Mouse (Mus musculus) liver, embryonic 14.5 days (tissue): ENCODE results near the gene Tmcc3.

Experiments
- CTCF ChIP-seq: IDR thresholded peaks from 2 replicates; pipeline ENCODE4 v1.5.1; 2016; ENCODE audit warnings: antibody characterized with exemption, low read depth, control low read depth
- EP300 ChIP-seq: IDR thresholded peaks from 2 replicates; pipeline ENCODE4 v1.6.1; 2016; ENCODE audit warnings: antibody characterized with exemption, low read depth

DNA sequence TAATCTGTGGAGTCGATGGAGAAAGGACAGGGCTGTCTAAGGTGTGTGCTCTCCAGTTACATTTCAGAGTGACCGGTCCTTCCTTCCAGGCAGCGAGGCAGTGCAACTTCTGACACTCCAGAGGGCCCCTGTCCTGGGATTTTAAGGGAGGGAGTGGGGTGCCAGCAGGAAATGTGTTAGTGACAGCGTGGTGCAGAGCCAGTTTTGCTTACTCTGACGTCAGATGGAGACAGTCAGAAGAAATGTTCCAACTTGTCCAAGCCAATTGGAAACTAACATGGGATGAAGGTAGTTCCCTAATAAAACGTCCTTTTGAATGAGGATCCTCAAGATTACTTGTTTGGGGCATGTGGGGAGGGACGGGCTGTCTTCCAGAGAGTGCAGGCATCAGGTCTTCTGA, 258.0 kb downstream of the Tmcc3 start:
- no peak for TF ChIP-seq CTCF
- TF ChIP-seq EP300, result no peak
